Mouse (Mus musculus) thymus, postnatal 10 days (tissue): ENCODE data around the gene Olfr191.
"Not testable (repeated sequence)": the region's sequence is repeated elsewhere in the genome, so short reads cannot be mapped to it uniquely, and the experiment has no call there.

Experiments
- DNase-seq, 2 experiments: peaks; one replicate each; pipeline ENCODE4 v3.0.0; 2021; ENCODE audit warnings: low spot score in 2 of 2

The Olfr191 gene

DNA sequence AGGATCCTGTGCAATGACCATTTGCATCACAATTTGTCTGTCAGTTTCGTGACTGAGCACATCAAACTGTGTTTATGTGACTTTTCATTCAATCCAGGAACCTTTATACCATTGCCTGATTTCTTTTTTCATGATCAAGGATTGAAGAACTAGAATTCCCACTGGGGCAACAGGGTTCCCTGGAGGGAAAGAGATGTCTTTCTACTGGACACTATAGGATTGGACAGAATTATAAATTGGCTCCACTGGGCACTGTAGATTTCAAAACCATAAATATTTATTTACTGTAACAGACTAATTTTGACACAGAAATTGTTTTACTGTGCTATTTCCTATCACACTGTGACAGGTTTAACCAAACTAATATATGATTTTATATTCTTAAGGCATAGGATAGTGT lies at the start of gene Olfr191:
TSS of gene Olfr191 (minus strand) at position 101 of the 400 bp plus-strand sequence.
- DNase-seq = not testable (repeated sequence)

DNA sequence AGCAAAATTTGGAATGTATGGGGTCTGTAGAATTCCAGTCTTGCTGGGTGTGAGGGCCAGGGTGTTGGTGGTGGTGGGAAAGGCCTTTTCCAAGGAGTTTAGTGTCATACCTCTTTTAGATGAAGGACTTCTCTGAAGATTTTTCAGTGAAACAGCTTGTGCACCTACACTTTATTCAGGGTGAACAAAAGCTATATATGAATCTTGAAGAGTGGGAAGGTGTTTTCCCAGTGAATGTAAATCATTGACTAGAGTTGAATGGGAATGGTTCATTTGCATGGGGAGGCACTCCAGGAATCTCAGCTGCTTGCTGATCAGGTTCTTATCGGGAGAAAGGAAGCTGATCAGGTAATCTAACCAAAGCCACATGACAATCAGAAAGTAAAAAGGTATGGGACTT lies 41.1 kb upstream of the Olfr191 start:
- no peak for DNase-seq

- no peak for DNase-seq
Observed at GRCm38 (mm10) chr16:59120969-59121368, 31.3 kb upstream of the Olfr191 start, which contains the start of gene Olfr194. TSS of gene Olfr194 (minus strand) at chr16:59121069.

DNA sequence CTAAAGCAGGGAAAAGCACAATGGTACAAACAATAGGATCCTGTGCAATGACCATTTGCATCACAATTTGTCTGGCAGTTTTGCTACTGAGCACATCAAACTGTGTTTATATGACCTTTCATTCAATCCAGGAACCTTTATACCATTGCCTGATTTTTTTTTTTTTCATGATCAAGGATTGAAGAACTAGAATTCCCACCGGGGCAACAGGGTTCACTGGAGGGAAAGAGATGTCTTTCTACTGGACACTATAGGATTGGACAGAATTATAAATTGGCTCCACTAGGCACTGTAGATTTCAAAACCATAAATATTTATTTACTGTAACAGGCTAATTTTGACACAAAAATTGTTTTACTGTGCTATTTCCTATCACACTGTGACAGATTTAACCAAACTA lies 22.2 kb upstream of the Olfr191 start, which contains the start of gene Olfr193:
TSS of gene Olfr193 (minus strand) at position 101 of the 400 bp plus-strand sequence.
- DNase-seq = no peak

- not testable (repeated sequence) for DNase-seq
Observed at GRCm38 (mm10) chr16:59108522-59108921, 18.9 kb upstream of the Olfr191 start.

DNA sequence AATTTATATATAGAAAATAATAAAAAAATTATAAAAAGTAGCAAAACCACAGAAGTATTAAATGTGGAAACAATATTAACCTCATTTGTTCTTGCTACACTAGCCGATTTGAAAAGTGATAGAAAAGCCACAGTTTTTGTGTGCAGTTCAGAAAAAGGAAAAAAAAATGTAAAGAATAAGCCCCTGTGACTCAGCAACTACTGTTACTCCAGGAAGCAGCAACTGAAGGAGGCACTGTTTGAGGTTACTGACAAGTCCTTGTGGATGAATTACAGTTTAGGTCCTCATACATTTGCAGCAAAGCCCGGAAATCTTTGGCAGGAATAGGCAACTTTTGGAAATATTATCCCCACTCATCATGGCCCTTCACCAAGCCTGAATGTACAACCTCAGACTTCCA lies 15.7 kb upstream of the Olfr191 start:
- no peak for DNase-seq

GRCm38 (mm10) chr16:59081113-59081512 lies 8.5 kb downstream of the Olfr191 start:
- DNase-seq = not testable (repeated sequence)

GRCm38 (mm10) chr16:59077905-59078304 lies 11.7 kb downstream of the Olfr191 start, which contains the start of gene Olfr190:
TSS of gene Olfr190 (minus strand) at chr16:59078005.
- no peak for DNase-seq

DNA sequence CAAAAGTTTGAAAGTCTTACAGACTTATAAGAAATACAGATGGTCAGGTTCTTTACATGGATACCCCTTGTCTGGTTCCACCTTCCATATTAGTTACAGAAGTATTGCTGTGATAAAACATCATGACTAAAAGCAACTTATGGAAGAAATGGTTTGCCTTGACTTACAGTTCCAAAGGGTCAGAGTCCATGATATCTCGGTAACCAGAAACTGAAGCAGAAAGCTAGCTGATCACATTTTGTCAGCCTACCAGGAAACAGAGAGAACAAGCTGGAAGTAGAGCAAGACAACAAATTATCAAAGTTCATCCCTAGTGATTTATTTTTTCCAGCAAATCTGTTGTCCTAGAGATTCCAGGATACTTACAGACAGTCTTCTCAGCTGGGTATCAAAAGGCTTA lies 16.1 kb downstream of the Olfr191 start:
- no peak for DNase-seq

- no peak for DNase-seq
Observed at GRCm38 (mm10) chr16:59071755-59072154, 17.9 kb downstream of the Olfr191 start.

DNA sequence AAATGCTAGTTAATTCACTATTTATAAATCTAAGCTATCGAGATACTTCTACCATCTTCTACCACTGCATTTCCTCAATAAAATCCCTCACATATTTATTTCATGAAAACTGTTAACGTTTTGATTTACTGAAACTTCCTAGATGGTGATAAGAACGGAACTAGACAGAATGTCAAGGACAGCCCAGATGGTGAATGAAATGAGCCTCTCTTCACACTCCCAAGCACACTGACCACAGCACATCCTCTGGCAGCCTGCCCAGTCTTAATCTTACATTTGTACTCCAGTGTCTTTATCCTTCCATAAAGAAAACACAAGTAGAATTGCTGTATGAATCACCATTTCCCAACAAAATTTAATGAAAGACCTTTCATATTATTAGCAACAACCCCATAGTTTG lies 27.2 kb downstream of the Olfr191 start:
- DNase-seq = not testable (repeated sequence)

- not testable (repeated sequence) for DNase-seq
Observed at GRCm38 (mm10) chr16:59049286-59049685, 40.3 kb downstream of the Olfr191 start.

GRCm38 (mm10) chr16:59048860-59049259 lies 40.8 kb downstream of the Olfr191 start:
- DNase-seq = no peak

GRCm38 (mm10) chr16:59047579-59047978 lies 42.0 kb downstream of the Olfr191 start:
- DNase-seq = no peak

GRCm38 (mm10) chr16:59045835-59046234 lies 43.8 kb downstream of the Olfr191 start:
- DNase-seq = no peak

DNA sequence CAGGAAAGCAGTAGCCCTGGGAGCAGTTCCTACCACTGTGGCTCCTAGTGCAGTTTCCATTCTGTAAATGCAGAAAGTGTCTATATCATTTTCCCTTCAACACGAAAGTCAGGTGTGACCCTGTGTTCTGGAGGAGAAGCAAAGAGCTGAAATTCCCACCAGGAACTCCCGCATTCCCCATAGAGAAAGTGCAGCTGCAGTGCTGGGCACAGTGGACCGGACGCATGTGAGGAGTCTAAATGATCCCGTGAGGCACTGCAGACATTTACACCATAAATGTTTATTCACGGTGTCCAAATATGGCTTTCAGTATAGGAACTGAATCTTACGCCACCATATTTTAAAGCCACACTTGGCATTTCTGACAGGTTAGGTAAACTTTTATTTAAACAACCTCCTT lies 49.9 kb downstream of the Olfr191 start, which contains the start of gene Olfr187:
TSS of gene Olfr187 (minus strand) at position 58 of the 400 bp plus-strand sequence.
- DNase-seq = no peak
